Mouse (Mus musculus) frontal cortex, postnatal 14 days (tissue): ENCODE measurements around the gene Kif24.

Experiments used
- DNase-seq, 2 experiments: peaks; one replicate each; pipeline ENCODE4 v3.0.0; 2022; ENCODE audit warnings: low spot score in 2 of 2

The Kif24 gene

DNA sequence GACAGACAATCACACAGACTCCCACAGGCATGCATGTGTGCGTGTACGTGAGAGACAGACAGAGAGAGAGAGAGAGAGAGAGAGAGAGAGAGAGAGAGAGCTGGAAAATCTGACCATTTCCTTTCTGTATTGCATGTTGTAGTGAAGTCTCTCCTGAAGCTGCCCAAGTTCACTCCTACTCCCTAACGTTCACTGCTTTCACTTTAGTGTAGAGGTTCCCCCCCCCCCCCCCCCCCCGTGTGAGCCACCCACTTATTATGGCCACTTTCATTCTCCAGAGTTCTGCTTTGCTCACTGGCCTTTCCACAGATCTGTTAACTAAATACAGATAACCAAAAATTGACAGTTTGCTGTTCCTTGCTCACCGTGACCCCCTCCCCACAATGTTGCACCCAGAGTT is 116.8 kb downstream of the Kif24 start:
- no peak for DNase-seq

DNA sequence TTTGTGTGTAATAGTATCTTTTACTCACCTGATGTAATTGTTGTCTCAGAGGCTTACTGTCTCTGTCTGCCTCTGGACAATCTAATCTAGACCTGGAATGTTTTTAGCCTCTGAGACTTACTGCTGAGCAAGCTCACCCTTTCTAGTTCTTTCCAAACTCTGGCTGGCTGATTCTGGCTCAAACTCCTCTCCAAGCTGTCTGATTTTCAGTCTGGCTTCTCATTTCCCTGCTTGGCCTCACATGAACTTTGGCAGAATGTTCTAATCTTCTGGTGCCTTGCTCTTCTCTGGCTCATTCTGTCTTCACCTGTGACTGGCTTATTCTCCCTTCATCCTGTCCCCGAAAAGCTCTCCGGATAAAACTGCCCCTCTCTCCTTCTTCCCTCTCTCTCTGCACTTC is 118.7 kb downstream of the Kif24 start:
- no peak for DNase-seq

GRCm38 (mm10) chr4:41340912-41341550 is 123.7 kb downstream of the Kif24 start:
- DNase-seq: no peak
